Mouse (Mus musculus) midbrain, embryonic 14.5 days (tissue): Measurements from ENCODE around the gene Slit2. TPM values are rescaled to one million over a fixed set of nuclear protein-coding genes. Genes with fewer than 3 reads are reported as not detected.

ENCODE experiments used
- ATAC-seq: fragments of 200-750 bp; cut with Nextera tagmentation; 2 replicates; pipeline ENCODE4 v1.8.0; 2017; ENCODE audit warnings: moderate number of reproducible peaks, moderate library complexity; ENCODE audit not compliant: low FRiP score, low TSS enrichment
- DNase-seq: peaks from one replicate; pipeline ENCODE4 v3.0.0-alpha.2; 2015
- H3K27ac ChIP-seq: fragments of 300-500 bp; sonication (generic); replicated peaks from 2 replicates; pipeline ENCODE4 v1.5.1; 2014; ENCODE audit warnings: mild to moderate bottlenecking, low read depth, low read length, moderate library complexity
- H3K27me3 ChIP-seq: fragments of 300-500 bp; sonication (generic); 2 replicates; pipeline ENCODE4 v1.6.1; 2014; ENCODE audit warnings: low read length, control low read depth, mixed read lengths; ENCODE audit not compliant: control insufficient read depth, insufficient read depth
- H3K36me3 ChIP-seq: fragments of 300-500 bp; sonication (generic); 2 replicates; pipeline ENCODE4 v1.6.1; 2014; ENCODE audit warnings: low read length, control low read depth; ENCODE audit not compliant: control insufficient read depth, insufficient read depth
- H3K4me1 ChIP-seq: fragments of 300-500 bp; sonication (generic); 2 replicates; pipeline ENCODE4 v1.6.1; 2014; ENCODE audit warnings: mild to moderate bottlenecking, antibody characterized with exemption, low read length, control low read depth; ENCODE audit not compliant: control insufficient read depth, insufficient read depth
- H3K4me2 ChIP-seq: fragments of 300-500 bp; sonication (generic); 2 replicates; pipeline ENCODE4 v1.6.1; 2014; ENCODE audit warnings: mild to moderate bottlenecking, low read length, moderate library complexity
- H3K4me3 ChIP-seq: fragments of 300-500 bp; sonication (generic); replicated peaks from 2 replicates; pipeline ENCODE4 v1.5.1; 2014; ENCODE audit warnings: low read depth, low read length
- H3K9ac ChIP-seq: fragments of 300-500 bp; sonication (generic); replicated peaks from 2 replicates; pipeline ENCODE4 v1.6.1; 2014; ENCODE audit warnings: mild to moderate bottlenecking, low read length, moderate library complexity
- H3K9me3 ChIP-seq: fragments of 300-500 bp; sonication (generic); 2 replicates; pipeline ENCODE4 v1.6.1; 2016; ENCODE audit warnings: low read length, control low read depth, mixed read lengths; ENCODE audit not compliant: control insufficient read depth
- WGBS: fragments of 180-500 bp; shearing (Covaris S2); extraction: QIAGEN DNeasy Blood & Tissue Kit; methylation state at CpG from one replicate; pipeline ENCODE4 v1.1.7; 2014; 5-methylcytosine and 5-hydroxymethylcytosine counted together
- polyA plus RNA-seq: library from polyadenylated mRNA; unstranded; fragments of >200 nt; fragmentation: Nextera tagmentation; extraction: Ambion mirVana; gene quantifications from 2 replicates; pipeline ENCODE4 v1.2.1, GENCODE M21; 2014

Slit2 gene
- polyA plus RNA-seq, 1 experiment from 2014 or later, result 25.7 TPM

GRCm38 (mm10) chr5:48326221-48326620, 343.3 kb downstream of the Slit2 start:
- Histone ChIP-seq H3K4me1 (no peaks in the 10 kb centered on the region), H3K4me3 (no peak overlapping the region), H3K27me3 (peaks cover 11% of the 10 kb centered on the region), H3K9ac (no peak overlapping the region), H3K27ac (no peak overlapping the region), H3K4me2 (no peak overlapping the region), H3K36me3 (no peaks in the 10 kb centered on the region), H3K9me3 (no peaks in the 10 kb centered on the region)
- no peak for DNase-seq
- no peak for ATAC-seq

GRCm38 (mm10) chr5:48327652-48328051, 344.7 kb downstream of the Slit2 start, which contains the start of gene 5730480H06Rik:
5730480H06Rik (plus strand) TSS chr5:48327952.
- ATAC-seq, result no peak
- Histone ChIP-seq H3K9me3 (no peaks in the 10 kb centered on the region), H3K4me3 (no peak within 1 kb of the TSS), H3K9ac (no peak within 1 kb of the TSS), H3K27me3 (peaks cover 17% of the 10 kb centered on the region), H3K4me2 (no peak within 1 kb of the TSS), H3K4me1 (no peaks in the 10 kb centered on the region), H3K27ac (no peak within 1 kb of the TSS), H3K36me3 (no peaks in the 10 kb centered on the region)
- DNase-seq, result no peak
- WGBS, result 92% methylated on average over 8 of the region's 8 CpGs

GRCm38 (mm10) chr5:48329751-48330150, 346.8 kb downstream of the Slit2 start:
- Histone ChIP-seq H3K4me1 (no peaks in the 10 kb centered on the region), H3K4me2 (no peak overlapping the region), H3K9ac (no peak overlapping the region), H3K9me3 (no peaks in the 10 kb centered on the region), H3K27me3 (peaks cover 18% of the 10 kb centered on the region), H3K27ac (no peak overlapping the region), H3K4me3 (no peak overlapping the region), H3K36me3 (no peaks in the 10 kb centered on the region)
- WGBS, result 94% methylated on average over 2 of the region's 2 CpGs
- ATAC-seq (no peak), DNase-seq (no peak)

- Histone ChIP-seq H3K9me3 (no peaks in the 10 kb centered on the region), H3K9ac (no peak overlapping the region), H3K4me3 (no peak overlapping the region), H3K27ac (no peak overlapping the region), H3K27me3 (peaks cover 18% of the 10 kb centered on the region), H3K4me2 (no peak overlapping the region), H3K36me3 (no peaks in the 10 kb centered on the region), H3K4me1 (no peaks in the 10 kb centered on the region)
- 85% methylated on average over 2 of the region's 2 CpGs for WGBS
- DNase-seq (no peak), ATAC-seq (no peak)
These were observed 347.9 kb downstream of the Slit2 start for GRCm38 (mm10) chr5:48330817-48331216.

GRCm38 (mm10) chr5:48331441-48331840, 348.5 kb downstream of the Slit2 start:
- Histone ChIP-seq H3K9me3 (no peaks in the 10 kb centered on the region), H3K27ac (no peak overlapping the region), H3K27me3 (peaks cover 18% of the 10 kb centered on the region), H3K36me3 (no peaks in the 10 kb centered on the region), H3K4me2 (no peak overlapping the region), H3K9ac (no peak overlapping the region), H3K4me3 (no peak overlapping the region), H3K4me1 (no peaks in the 10 kb centered on the region)
- WGBS, result 74% methylated on average over 5 of the region's 5 CpGs
- DNase-seq, result no peak
- no peak for ATAC-seq

- ATAC-seq (no peak), DNase-seq (no peak)
- WGBS, result 85% methylated on average over 3 of the region's 3 CpGs
- Histone ChIP-seq H3K4me1 (no peaks in the 10 kb centered on the region), H3K36me3 (no peaks in the 10 kb centered on the region), H3K4me2 (no peak overlapping the region), H3K4me3 (no peak overlapping the region), H3K9me3 (no peaks in the 10 kb centered on the region), H3K27ac (no peak overlapping the region), H3K9ac (no peak overlapping the region), H3K27me3 (peaks cover 28% of the 10 kb centered on the region)
These were observed 350.5 kb downstream of the Slit2 start for GRCm38 (mm10) chr5:48333407-48333806.

- DNase-seq (peak; percentile 37), ATAC-seq (peak; percentile 63)
- Histone ChIP-seq H3K9ac (no peak overlapping the region), H3K27me3 (peaks cover 24% of the 10 kb centered on the region), H3K4me1 (no peaks in the 10 kb centered on the region), H3K36me3 (no peaks in the 10 kb centered on the region), H3K4me3 (no peak overlapping the region), H3K4me2 (no peak overlapping the region), H3K27ac (no peak overlapping the region), H3K9me3 (no peaks in the 10 kb centered on the region)
- 4% methylated on average over 9 of the region's 9 CpGs for WGBS
These were observed 351.1 kb downstream of the Slit2 start for GRCm38 (mm10) chr5:48333884-48334513.

- no peak overlapping the region for H3K9ac ChIP-seq
- no peaks in the 10 kb centered on the region for H3K4me1 ChIP-seq
- ATAC-seq, result no peak
- no peak for DNase-seq
- H3K36me3 ChIP-seq, result no peaks in the 10 kb centered on the region
- 32% methylated on average over 7 of the region's 7 CpGs for WGBS
- H3K9me3 ChIP-seq, result no peaks in the 10 kb centered on the region
- peaks cover 25% of the 10 kb centered on the region for H3K27me3 ChIP-seq
- no peak overlapping the region for H3K27ac ChIP-seq
- H3K4me2 ChIP-seq, result no peak overlapping the region
- no peak overlapping the region for H3K4me3 ChIP-seq
These were observed 358.0 kb downstream of the Slit2 start for GRCm38 (mm10) chr5:48340808-48341433.
